Comparison of ENCODE assay signal across 10 mouse cellular contexts in the genomic region with DNA sequence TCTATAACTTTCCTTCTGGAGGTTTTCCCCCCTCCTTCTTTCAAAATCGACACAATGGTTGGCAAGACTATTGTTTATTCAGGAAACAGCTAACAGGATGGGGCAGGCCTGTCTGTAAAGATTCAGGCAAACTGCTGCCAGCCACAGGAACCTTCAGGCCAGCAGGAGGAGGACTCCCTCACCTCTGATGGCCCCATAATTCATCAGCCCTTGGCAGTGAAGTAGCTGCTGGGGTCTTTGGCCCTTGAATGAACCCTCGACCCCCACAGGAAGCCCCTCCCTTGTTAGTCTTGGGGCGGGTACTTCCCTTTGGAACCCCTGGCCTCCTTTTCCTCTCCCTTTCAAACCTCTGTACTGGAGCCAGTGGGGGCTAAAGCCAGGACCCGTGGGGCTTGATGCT. TPM values are rescaled to one million over a fixed set of nuclear protein-coding genes. Genes with fewer than 3 reads are reported as not detected.
DNase-seq lines count a peak whose midpoint lies in the region; ATAC-seq lines count a peak whose summit lies in the region.
"Had no signal": no experiment of that assay in that cellular context is flagged by ENCODE, and none has a peak within 500 bp of the region (broad histone marks: within the 10 kb centered on the region; RNA-seq: fewer than 3 reads in every experiment).

No protein-coding gene starts in this region.

- H3K9me3 ChIP-seq in heart, embryonic 12.5 days (replicated peaks) = no peaks in the 10 kb centered on the region
- no peaks in the 10 kb centered on the region for H3K9me3 ChIP-seq in hindbrain, embryonic 13.5 days

- intact Hi-C loops in gastrocnemius, postnatal 14 days (cut with DNase I; ENCODE audit: low total_unique reads) = loop anchor here (5.0 to 10.0 kb wide), 2 partner anchors 101 to 219 kb away; partner anchors contain the start of genes Bhlha9 and Trarg1
- intact Hi-C loops in gastrocnemius, postnatal 36 days (cut with DNase I) = loop anchor here (5.0 kb wide), 2 partner anchors 86 to 216 kb away; partner anchors contain the start of gene Trarg1

- no peak overlapping the region for H3K4me3 ChIP-seq in heart, embryonic 12.5 days
- no peak overlapping the region for H3K4me3 ChIP-seq in hindbrain, embryonic 13.5 days

- ATAC-seq in heart, embryonic 12.5 days (ENCODE audit: insufficient number of reproducible peaks, low FRiP score) = peak; percentile 81
- no peak for ATAC-seq in hindbrain, embryonic 13.5 days (ENCODE audit: low FRiP score)

- H3K27me3 ChIP-seq in heart, embryonic 12.5 days (replicated peaks) = no peaks in the 10 kb centered on the region
- H3K27me3 ChIP-seq in hindbrain, embryonic 13.5 days = no peaks in the 10 kb centered on the region

- peaks cover 24% of the 10 kb centered on the region for H3K4me1 ChIP-seq in heart, embryonic 12.5 days (replicated peaks)
- no peaks in the 10 kb centered on the region; the same call in 1 of the 2 replicates for H3K4me1 ChIP-seq in hindbrain, embryonic 13.5 days (replicated peaks)

- H3K27ac ChIP-seq in heart, embryonic 12.5 days (ENCODE audit: poor library complexity, severe bottlenecking) = peak overlapping the region; percentile 53
- no peak overlapping the region for H3K27ac ChIP-seq in hindbrain, embryonic 13.5 days

- H3K36me3 ChIP-seq in heart, embryonic 12.5 days = no peaks in the 10 kb centered on the region
- H3K36me3 ChIP-seq in hindbrain, embryonic 13.5 days = no peaks in the 10 kb centered on the region

- no peak overlapping the region for H3K9ac ChIP-seq in heart, embryonic 12.5 days
- no peak overlapping the region for H3K9ac ChIP-seq in hindbrain, embryonic 13.5 days

- 0 out of 2 replicates have a peak overlapping the region, but pooled peaks have one; percentile 5 for H3K4me2 ChIP-seq in heart, embryonic 12.5 days
- H3K4me2 ChIP-seq in hindbrain, embryonic 13.5 days = no peak overlapping the region

- peak; percentile 13 for DNase-seq in gastrocnemius, postnatal 14 days
- no peak for DNase-seq in gastrocnemius, postnatal 36 days
- peak; percentile 80 for DNase-seq in kidney, postnatal 14 days
- DNase-seq in mesoderm, embryonic 11.5 days (ENCODE audit: low read depth, low spot score) = peak; percentile 62
- DNase-seq in cerebellum, postnatal 36 days = no peak
- DNase-seq in left cerebral cortex, adult 9 months (ENCODE audit: low spot score in 2 of 2) = no peak

- 22% methylated on average over 4 of the region's 4 CpGs for WGBS in heart, embryonic 12.5 days
- 26% methylated on average over 4 of the region's 4 CpGs for WGBS in hindbrain, embryonic 13.5 days

RNA-seq across cellular contexts. Expression of gene Tmigd1, which starts 8.4 kb away (rescaled TPM):
- under 1 TPM; 0.24 to 0.45 TPM for total RNA-seq in gastrocnemius, postnatal 14 days (2021)
- under 1 TPM in 1 of 2 experiments, not detected in 1; 0.41 TPM for total RNA-seq in gastrocnemius, postnatal 36 days (2021)
- polyA plus RNA-seq in heart, embryonic 12.5 days (2016; fragmentation: Nextera tagmentation; extraction: Ambion mirVana) = 0.30 TPM in 1 of 2 replicates, not detected in the other
- not detected in 2 replicates for polyA plus RNA-seq in hindbrain, embryonic 13.5 days (2015; fragmentation: Nextera tagmentation; extraction: Ambion mirVana)
- total RNA-seq: layer of hippocampus, adult 8-10 months had no signal
- polyA plus RNA-seq: spleen, adult 2 months had no signal

RNA-seq across cellular contexts. Expression of gene Blmh, which starts 31.0 kb away (rescaled TPM):
- total RNA-seq in gastrocnemius, postnatal 14 days (2021) = 10 to 100 TPM; 38.8 to 41.7 TPM
- total RNA-seq in gastrocnemius, postnatal 36 days (2021) = 10 to 100 TPM; 29.6 to 33.0 TPM
- polyA plus RNA-seq in heart, embryonic 12.5 days (2016; fragmentation: Nextera tagmentation; extraction: Ambion mirVana) = 112 and 115 TPM in 2 replicates
- polyA plus RNA-seq in hindbrain, embryonic 13.5 days (2015; fragmentation: Nextera tagmentation; extraction: Ambion mirVana) = 149 and 155 TPM in 2 replicates

RNA-seq across cellular contexts. Expression of gene Cpd, which starts 46.8 kb away (rescaled TPM):
- 10 to 100 TPM; 39.4 to 50.8 TPM for total RNA-seq in gastrocnemius, postnatal 14 days (2021)
- 10 to 100 TPM; 28.2 to 28.9 TPM for total RNA-seq in gastrocnemius, postnatal 36 days (2021)
- 24.3 and 25.7 TPM in 2 replicates for polyA plus RNA-seq in heart, embryonic 12.5 days (2016; fragmentation: Nextera tagmentation; extraction: Ambion mirVana)
- 5.7 and 6.2 TPM in 2 replicates for polyA plus RNA-seq in hindbrain, embryonic 13.5 days (2015; fragmentation: Nextera tagmentation; extraction: Ambion mirVana)

Comparison
In these comparisons a context has a peak if more than half of its experiments do, and no peak if none do; other contexts are left out.
1. DNase-seq: peak in gastrocnemius, postnatal 14 days (single experiment), kidney, postnatal 14 days (single experiment) and mesoderm, embryonic 11.5 days (single experiment); none in gastrocnemius, postnatal 36 days (0 of 2), cerebellum, postnatal 36 days (0 of 2) and left cerebral cortex, adult 9 months (0 of 2).